Mouse (Mus musculus): ENCODE data around the gene Cd302. TPM values are rescaled to one million over a fixed set of nuclear protein-coding genes. Genes with fewer than 3 reads are reported as not detected.

The Cd302 gene
- polyA plus RNA-seq, 1 experiment from 2014 or later: 38.5 TPM

DNA sequence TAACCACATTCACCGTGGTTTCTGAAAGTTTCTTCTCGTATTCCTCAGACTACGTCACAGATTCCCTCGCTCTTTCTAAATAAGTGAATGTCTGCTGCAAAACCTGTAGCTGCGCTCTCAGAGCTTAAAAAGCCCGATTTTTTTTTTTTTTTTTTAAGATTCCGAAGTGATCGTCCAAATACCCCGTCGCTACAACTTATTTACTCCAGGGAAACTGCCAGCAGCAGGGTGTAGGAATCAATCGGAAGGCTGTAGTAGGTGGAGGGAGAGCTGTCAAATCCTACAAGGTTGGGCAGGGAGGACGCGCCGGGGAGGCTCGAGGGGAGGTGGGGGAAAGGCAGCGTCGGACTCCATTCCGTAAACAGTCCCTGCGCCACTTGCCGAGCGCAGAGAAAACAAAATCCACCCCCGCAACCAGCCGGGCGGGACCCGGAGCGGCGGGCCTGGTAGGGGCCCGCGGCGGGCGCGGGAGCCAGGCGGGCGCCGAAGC is 75.1 kb downstream of the Cd302 start:
- peak overlapping the region; percentile 75 for H3K27ac ChIP-seq
- peak overlapping the region; percentile 94 for H3K9ac ChIP-seq
- no peaks in the 10 kb centered on the region for H3K9me3 ChIP-seq
- WGBS: under 1% methylated on average over 30 of the region's 35 CpGs
- H3K4me1 ChIP-seq (replicated peaks): peaks cover 18% of the 10 kb centered on the region
- peaks cover 3% of the 10 kb centered on the region for H3K36me3 ChIP-seq
- H3K4me3 ChIP-seq (replicated peaks): peak overlapping the region; percentile 86
- H3K4me2 ChIP-seq (replicated peaks): peak overlapping the region; percentile 56
- ATAC-seq: peak; percentile 65
- H3K27me3 ChIP-seq (replicated peaks): no peaks in the 10 kb centered on the region

DNA sequence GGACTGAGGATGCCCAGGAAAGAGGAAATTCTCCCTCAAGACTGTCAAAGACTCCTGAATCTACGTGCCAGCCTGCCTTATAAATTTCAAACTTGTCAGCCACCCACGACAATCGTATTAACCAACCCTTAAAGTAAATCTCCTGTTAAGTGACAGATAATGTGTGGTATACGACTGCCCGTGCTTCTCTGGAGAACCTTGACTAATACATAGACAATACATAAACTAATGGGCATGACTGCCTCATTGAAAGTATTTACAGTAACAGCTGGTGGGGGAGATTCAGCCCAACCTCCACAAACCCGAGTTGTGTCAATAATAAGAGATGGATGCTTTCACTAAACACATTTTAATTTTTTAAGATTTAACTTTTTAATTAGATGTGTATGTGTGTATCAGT is 78.5 kb downstream of the Cd302 start:
- Histone ChIP-seq H3K27me3 (replicated peaks) (no peaks in the 10 kb centered on the region), H3K36me3 (peaks cover 3% of the 10 kb centered on the region), H3K4me2 (replicated peaks) (no peak overlapping the region)

DNA sequence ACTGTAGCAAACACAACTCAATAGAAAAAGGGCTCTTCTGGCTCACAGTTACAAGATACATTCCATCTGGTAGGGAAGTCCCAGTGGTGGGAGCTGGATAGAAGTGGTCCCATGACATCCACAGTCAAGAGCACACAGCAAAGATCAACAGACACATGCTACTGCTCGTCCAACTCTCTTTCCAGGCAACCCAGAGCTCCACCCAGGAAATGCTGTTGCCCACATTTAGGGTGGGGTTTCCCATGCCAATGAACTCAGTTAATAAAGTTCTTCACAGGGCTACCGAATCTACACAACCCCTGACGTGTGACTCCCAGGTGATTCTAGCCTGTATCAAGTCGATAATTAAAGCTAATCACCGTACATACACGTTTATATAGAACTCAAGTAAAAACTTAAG is 80.1 kb downstream of the Cd302 start:
- no peak overlapping the region for H3K4me3 ChIP-seq (replicated peaks)
- ATAC-seq: peak; percentile 53
- 0 out of 2 replicates have a peak overlapping the region, but pooled peaks have one; percentile 36 for H3K27ac ChIP-seq
- no peak overlapping the region; the same call in 1 of the 2 replicates for H3K9ac ChIP-seq
- H3K9me3 ChIP-seq: no peaks in the 10 kb centered on the region
- H3K4me1 ChIP-seq (replicated peaks): peaks cover 7% of the 10 kb centered on the region; the same call in 1 of the 2 replicates
- peaks cover 3% of the 10 kb centered on the region for H3K36me3 ChIP-seq
- WGBS: 73% methylated on average over 6 of the region's 6 CpGs
- H3K27me3 ChIP-seq (replicated peaks): no peaks in the 10 kb centered on the region
- no peak overlapping the region for H3K4me2 ChIP-seq (replicated peaks)

More for the DNA sequence above, 78.5 kb downstream of the Cd302 start:
- WGBS: 71% methylated on average over 6 of the region's 6 CpGs
- no peak for ATAC-seq
- Histone ChIP-seq H3K4me1 (replicated peaks) (peaks cover 7% of the 10 kb centered on the region; the same call in 1 of the 2 replicates), H3K9me3 (no peaks in the 10 kb centered on the region), H3K27ac (no peak overlapping the region), H3K4me3 (replicated peaks) (no peak overlapping the region), H3K9ac (no peak overlapping the region)

DNA sequence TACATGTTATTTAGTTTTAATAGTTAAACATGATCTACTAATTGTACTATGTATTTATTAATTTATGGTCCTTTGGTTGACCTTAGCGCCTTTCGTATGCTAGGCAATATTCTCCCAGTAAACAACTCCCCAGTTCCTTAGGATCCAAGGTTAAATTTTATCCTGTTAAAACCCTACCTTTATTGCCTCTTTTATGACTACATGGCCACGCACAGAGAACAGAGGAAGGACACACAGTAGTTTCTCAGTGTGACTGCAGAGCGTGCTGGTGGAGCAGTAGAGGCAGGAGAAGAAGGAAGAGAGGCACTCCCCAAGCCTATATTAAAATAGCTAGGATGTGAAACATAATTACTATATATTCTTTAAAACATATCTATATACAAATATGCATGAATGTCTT is 80.6 kb downstream of the Cd302 start:
- Histone ChIP-seq H3K4me2 (replicated peaks) (no peak overlapping the region), H3K27me3 (replicated peaks) (no peaks in the 10 kb centered on the region), H3K9ac (no peak overlapping the region), H3K9me3 (no peaks in the 10 kb centered on the region), H3K4me3 (replicated peaks) (no peak overlapping the region), H3K36me3 (peaks cover 3% of the 10 kb centered on the region), H3K27ac (0 out of 2 replicates have a peak overlapping the region, but pooled peaks have one; percentile 36), H3K4me1 (replicated peaks) (peaks cover 7% of the 10 kb centered on the region; the same call in 1 of the 2 replicates)
- WGBS: 58% methylated on average over 4 of the region's 4 CpGs
- peak; percentile 88 for ATAC-seq

DNA sequence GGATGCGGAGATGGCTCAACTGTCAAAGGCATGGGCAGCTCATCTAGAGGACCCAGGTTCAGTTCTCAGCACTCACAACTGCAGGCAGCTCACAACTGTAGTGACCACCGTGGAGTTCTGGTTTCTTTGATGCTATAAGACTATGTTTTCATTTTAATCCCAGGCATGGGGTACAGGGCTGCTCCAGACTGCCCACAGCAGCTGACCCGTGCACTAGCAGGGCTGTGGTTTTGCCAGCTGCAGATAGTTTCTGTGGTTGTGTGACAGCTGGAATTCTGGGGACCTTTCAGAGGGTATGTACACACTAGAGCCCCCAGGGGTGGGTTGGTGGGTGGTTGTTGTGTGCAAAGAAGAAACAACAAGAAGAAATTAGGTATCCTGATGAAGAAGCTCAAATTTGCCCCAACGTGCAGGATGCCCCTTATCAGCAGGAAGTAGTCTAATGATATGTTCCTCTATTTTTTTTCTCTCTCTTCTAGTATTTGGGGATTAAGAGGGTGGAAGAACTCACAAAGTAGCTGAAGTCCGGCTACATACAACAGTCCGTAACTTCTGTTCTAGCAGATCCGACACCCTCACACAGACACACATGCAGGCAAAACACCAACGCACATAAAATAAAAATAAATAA is 81.3 kb downstream of the Cd302 start:
- H3K4me1 ChIP-seq (replicated peaks): peaks cover 4% of the 10 kb centered on the region; the same call in 1 of the 2 replicates
- WGBS: 84% methylated on average over 8 of the region's 8 CpGs
- ATAC-seq: no peak
- H3K4me3 ChIP-seq (replicated peaks): no peak overlapping the region
- H3K27me3 ChIP-seq (replicated peaks): no peaks in the 10 kb centered on the region
- H3K27ac ChIP-seq: no peak overlapping the region
- H3K9me3 ChIP-seq: no peaks in the 10 kb centered on the region
- H3K9ac ChIP-seq: no peak overlapping the region
- H3K36me3 ChIP-seq: peaks cover 3% of the 10 kb centered on the region
- H3K4me2 ChIP-seq (replicated peaks): no peak overlapping the region

Other genes with a start within 250 kb of the Cd302 start
- 43.4 and 46.3 TPM in 2 replicates for gene Baz2b, start 74.6 kb downstream of the Cd302 start, polyA plus RNA-seq (2015; fragmentation: Nextera tagmentation; extraction: Ambion mirVana)
- gene March7, start 74.6 kb downstream of the Cd302 start, polyA plus RNA-seq (2015; fragmentation: Nextera tagmentation; extraction: Ambion mirVana): 58.7 and 69.3 TPM in 2 replicates
- gene Ly75, start 98.8 kb upstream of the Cd302 start, polyA plus RNA-seq (2015; fragmentation: Nextera tagmentation; extraction: Ambion mirVana): 1.1 TPM in 2 replicates

Measured in intestine, embryonic 15.5 days (tissue).